Mouse (Mus musculus) E14TG2a.4 (cell line): ENCODE results near the gene Ttc26.

Experiments
- CTCF ChIP-seq: conservative IDR thresholded peaks from 2 replicates; pipeline ENCODE4 v1.5.1; 2014; ENCODE audit warnings: low read length
- POU5F1 ChIP-seq: IDR thresholded peaks from 2 replicates; pipeline ENCODE4 v1.6.1; 2014; ENCODE audit warnings: low read length, borderline replicate concordance

DNA sequence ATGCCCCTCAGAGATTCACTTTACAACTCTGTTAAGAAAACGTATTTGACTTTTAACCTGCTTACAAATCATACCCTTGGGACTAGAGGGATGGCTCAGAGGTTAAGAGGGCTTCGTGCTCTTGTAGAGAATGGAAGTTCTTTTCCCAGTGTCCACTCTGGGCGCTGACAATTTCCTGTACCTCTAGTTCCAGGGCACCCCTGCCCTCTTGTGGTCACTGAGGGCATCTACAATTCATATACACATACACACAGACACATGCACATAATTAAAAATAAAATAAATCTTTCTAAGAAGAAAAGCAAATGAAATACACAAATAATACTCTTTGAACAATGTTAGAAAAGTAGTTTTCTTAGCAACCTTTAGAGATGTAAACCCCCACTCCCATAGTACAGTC, 11.3 kb upstream of the Ttc26 start:
- peak; percentile 79 for TF ChIP-seq CTCF
- TF ChIP-seq POU5F1 = no peak
